Mouse (Mus musculus) ES-E14 (cell line): ENCODE data around the gene Mrpl58.

Experiments used
- CHD2 ChIP-seq: IDR thresholded peaks from 2 replicates; pipeline ENCODE4 v1.6.1; 2014; ENCODE audit warnings: mild to moderate bottlenecking, low read depth, low read length, inconsistent platforms
- HCFC1 ChIP-seq: IDR thresholded peaks from 2 replicates; pipeline ENCODE4 v1.6.1; 2012; ENCODE audit warnings: low read length, inconsistent platforms, borderline replicate concordance; ENCODE audit not compliant: insufficient read depth
- MAFK ChIP-seq: IDR thresholded peaks from 2 replicates; pipeline ENCODE4 v1.6.1; 2014; ENCODE audit warnings: mild to moderate bottlenecking, low read depth, low read length, inconsistent platforms; ENCODE audit not compliant: insufficient read depth
- ZC3H11A ChIP-seq: IDR thresholded peaks from 2 replicates; pipeline ENCODE4 v1.6.1; 2012; ENCODE audit warnings: low read depth, mild to moderate bottlenecking, inconsistent platforms, low read length, borderline replicate concordance
- ZNF384 ChIP-seq: IDR thresholded peaks from 2 replicates; pipeline ENCODE4 v1.6.1; 2012; ENCODE audit warnings: low read depth, low read length, inconsistent platforms

GRCm38 (mm10) chr11:115381743-115382539 is 21.6 kb upstream of the Mrpl58 start, which contains the start of gene Cdr2l:
- peak; percentile 52; the same call in 1 of the 2 replicates for TF ChIP-seq HCFC1
- no peak for TF ChIP-seq MAFK
- no peak for TF ChIP-seq ZNF384
- no peak for TF ChIP-seq ZC3H11A
- TF ChIP-seq CHD2 = no peak
